Mouse (Mus musculus): ENCODE results near the gene Fam135a. TPM values are rescaled to one million over a fixed set of nuclear protein-coding genes. Genes with fewer than 3 reads are reported as not detected.

The Fam135a gene
- total and polyA plus RNA-seq, 2 experiments, result 6.7 to 20.1 TPM

DNA sequence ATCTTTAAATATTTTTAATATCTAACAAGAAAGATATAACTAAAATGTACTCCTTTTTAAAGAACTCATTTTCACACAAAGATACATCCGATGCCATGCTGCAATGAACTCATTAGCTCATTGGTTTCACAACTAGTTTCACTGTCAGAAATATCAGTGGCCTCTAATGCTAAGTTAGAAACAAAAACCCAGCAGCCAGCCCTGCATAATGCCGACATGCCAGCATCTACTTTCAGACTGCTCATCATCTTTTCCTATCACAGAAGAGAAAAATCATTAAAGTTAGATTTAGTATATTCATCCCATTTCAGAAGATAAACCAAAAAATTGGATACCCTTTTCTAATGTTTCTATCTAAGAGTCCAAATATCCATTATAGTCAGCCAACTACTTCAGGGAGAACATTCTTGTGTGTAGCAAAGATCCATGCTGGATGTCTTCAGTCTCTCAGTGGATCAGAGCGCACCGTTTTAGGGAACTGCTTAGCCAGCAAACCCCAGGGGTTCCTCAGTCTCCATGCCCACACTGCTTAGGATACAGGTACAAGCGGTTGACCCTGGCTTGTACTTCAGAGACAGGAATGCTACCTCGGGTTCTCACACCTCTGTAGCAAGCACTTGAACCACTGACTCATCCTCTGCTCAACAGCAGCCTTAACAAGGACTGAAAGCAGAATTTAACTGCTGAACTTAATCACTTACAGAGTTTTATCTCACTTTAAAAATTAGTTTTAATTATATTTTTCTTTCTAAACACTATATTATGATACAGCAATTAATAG lies 53.2 kb downstream of the Fam135a start:
- Histone ChIP-seq H3K27ac (replicated peaks; ENCODE audit: insufficient read depth, low read depth, low read length) (no peak overlapping the region), H3K4me3 (ENCODE audit: insufficient read depth, low read depth, low read length) (no peak overlapping the region), H3K27me3 (ENCODE audit: control insufficient read depth, insufficient read depth, low read length) (no peaks in the 10 kb centered on the region), H3K79me2 (ENCODE audit: control insufficient read depth, insufficient read depth, low read length) (no peaks in the 10 kb centered on the region; the same call in 1 of the 2 replicates), H3K9ac (ENCODE audit: low read depth, low read length) (no peak overlapping the region), H3K36me3 (ENCODE audit: control insufficient read depth, insufficient read depth, low read length) (peaks cover 25% of the 10 kb centered on the region), H3K4me1 (ENCODE audit: control insufficient read depth, insufficient read depth, low read length) (peaks cover 3% of the 10 kb centered on the region; the same call in 1 of the 2 replicates)
- DNase-seq (ENCODE audit: extremely low read depth, low read depth, low spot score), result no peak
- TF ChIP-seq POLR2A (IDR thresholded peaks at IDR 0.05; ENCODE audit: extremely low read depth, insufficient read depth, low read length), result no peak
- TF ChIP-seq CTCF (IDR thresholded peaks at IDR 0.05; ENCODE audit: low read depth, low read length), result no peak
- WGBS, result 80% methylated on average over 6 of the region's 6 CpGs

GRCm38 (mm10) chr1:24045627-24046026 lies 54.5 kb downstream of the Fam135a start:
- Histone ChIP-seq H3K27ac (replicated peaks; ENCODE audit: insufficient read depth, low read depth, low read length) (no peak overlapping the region), H3K9ac (ENCODE audit: low read depth, low read length) (no peak overlapping the region), H3K4me1 (ENCODE audit: control insufficient read depth, insufficient read depth, low read length) (peaks cover 3% of the 10 kb centered on the region; the same call in 1 of the 2 replicates), H3K27me3 (ENCODE audit: control insufficient read depth, insufficient read depth, low read length) (no peaks in the 10 kb centered on the region), H3K79me2 (ENCODE audit: control insufficient read depth, insufficient read depth, low read length) (no peaks in the 10 kb centered on the region; the same call in 1 of the 2 replicates), H3K4me3 (ENCODE audit: insufficient read depth, low read depth, low read length) (no peak overlapping the region), H3K36me3 (ENCODE audit: control insufficient read depth, insufficient read depth, low read length) (peaks cover 15% of the 10 kb centered on the region)
- TF ChIP-seq POLR2A (IDR thresholded peaks at IDR 0.05; ENCODE audit: extremely low read depth, insufficient read depth, low read length), result no peak
- no peak for TF ChIP-seq CTCF (IDR thresholded peaks at IDR 0.05; ENCODE audit: low read depth, low read length)
- DNase-seq (ENCODE audit: extremely low read depth, low read depth, low spot score), result no peak
- WGBS, result 91% methylated on average over 5 of the region's 5 CpGs

GRCm38 (mm10) chr1:24043007-24043406 lies 57.1 kb downstream of the Fam135a start:
- TF ChIP-seq POLR2A (IDR thresholded peaks at IDR 0.05; ENCODE audit: extremely low read depth, insufficient read depth, low read length) (no peak), CTCF (IDR thresholded peaks at IDR 0.05; ENCODE audit: low read depth, low read length) (no peak)
- 91% methylated on average over 5 of the region's 5 CpGs for WGBS
- peaks cover 3% of the 10 kb centered on the region; the same call in 1 of the 2 replicates for H3K4me1 ChIP-seq (ENCODE audit: control insufficient read depth, insufficient read depth, low read length)
- DNase-seq (ENCODE audit: extremely low read depth, low read depth, low spot score), result no peak
- no peak overlapping the region for H3K27ac ChIP-seq (replicated peaks; ENCODE audit: insufficient read depth, low read depth, low read length)
- no peaks in the 10 kb centered on the region; the same call in 1 of the 2 replicates for H3K79me2 ChIP-seq (ENCODE audit: control insufficient read depth, insufficient read depth, low read length)
- peaks cover 21% of the 10 kb centered on the region for H3K36me3 ChIP-seq (ENCODE audit: control insufficient read depth, insufficient read depth, low read length)
- no peak overlapping the region for H3K9ac ChIP-seq (ENCODE audit: low read depth, low read length)
- no peaks in the 10 kb centered on the region for H3K27me3 ChIP-seq (ENCODE audit: control insufficient read depth, insufficient read depth, low read length)
- no peak overlapping the region for H3K4me3 ChIP-seq (ENCODE audit: insufficient read depth, low read depth, low read length)

GRCm38 (mm10) chr1:24033759-24034423 lies 66.2 kb downstream of the Fam135a start:
- peaks cover 32% of the 10 kb centered on the region for H3K36me3 ChIP-seq (ENCODE audit: control insufficient read depth, insufficient read depth, low read length)
- H3K4me1 ChIP-seq (ENCODE audit: control insufficient read depth, insufficient read depth, low read length), result no peaks in the 10 kb centered on the region
- H3K4me3 ChIP-seq (ENCODE audit: insufficient read depth, low read depth, low read length), result no peak overlapping the region
- no peak overlapping the region for H3K27ac ChIP-seq (replicated peaks; ENCODE audit: insufficient read depth, low read depth, low read length)
- H3K9ac ChIP-seq (ENCODE audit: low read depth, low read length), result no peak overlapping the region
- no peaks in the 10 kb centered on the region for H3K79me2 ChIP-seq (ENCODE audit: control insufficient read depth, insufficient read depth, low read length)
- no peaks in the 10 kb centered on the region for H3K27me3 ChIP-seq (ENCODE audit: control insufficient read depth, insufficient read depth, low read length)
- WGBS, result 86% methylated on average over 2 of the region's 2 CpGs
- DNase-seq (ENCODE audit: extremely low read depth, low read depth, low spot score), result no peak
- TF ChIP-seq POLR2A (IDR thresholded peaks at IDR 0.05; ENCODE audit: extremely low read depth, insufficient read depth, low read length), result no peak
- no peak for TF ChIP-seq CTCF (IDR thresholded peaks at IDR 0.05; ENCODE audit: low read depth, low read length)

GRCm38 (mm10) chr1:24010821-24011220 lies 89.3 kb downstream of the Fam135a start:
- TF ChIP-seq POLR2A (IDR thresholded peaks at IDR 0.05; ENCODE audit: extremely low read depth, insufficient read depth, low read length) (no peak), CTCF (IDR thresholded peaks at IDR 0.05; ENCODE audit: low read depth, low read length) (no peak)
- H3K36me3 ChIP-seq (ENCODE audit: control insufficient read depth, insufficient read depth, low read length), result peaks cover 18% of the 10 kb centered on the region
- H3K27ac ChIP-seq (replicated peaks; ENCODE audit: insufficient read depth, low read depth, low read length), result no peak overlapping the region
- WGBS, result 88% methylated on average over 6 of the region's 6 CpGs
- no peaks in the 10 kb centered on the region for H3K79me2 ChIP-seq (ENCODE audit: control insufficient read depth, insufficient read depth, low read length)
- no peak overlapping the region for H3K9ac ChIP-seq (ENCODE audit: low read depth, low read length)
- H3K4me3 ChIP-seq (ENCODE audit: insufficient read depth, low read depth, low read length), result no peak overlapping the region
- no peaks in the 10 kb centered on the region for H3K27me3 ChIP-seq (ENCODE audit: control insufficient read depth, insufficient read depth, low read length)
- no peaks in the 10 kb centered on the region for H3K4me1 ChIP-seq (ENCODE audit: control insufficient read depth, insufficient read depth, low read length)
- no peak for DNase-seq (ENCODE audit: extremely low read depth, low read depth, low spot score)
